Comparison of ENCODE assay signal across 8 mouse cellular contexts in genomic region chr5:35728344-35728956, GRCm38 (mm10). TPM values are rescaled to one million over a fixed set of nuclear protein-coding genes. Genes with fewer than 3 reads are reported as not detected.
A peak's percentile ranks its signal among the peaks of the same experiment; 100 is the strongest.
DNase-seq lines count a peak whose midpoint lies in the region; ATAC-seq and TF ChIP-seq lines count a peak whose summit lies in the region.

No protein-coding gene starts in this region.

- H3K4me3 ChIP-seq in kidney, embryonic 14.5 days (ENCODE audit: low read length): peak overlapping the region; percentile 24; the same call in 1 of the 2 replicates
- H3K4me3 ChIP-seq in liver, embryonic 14.5 days (ENCODE audit: insufficient read depth in 1 of 2, low read depth in 2 of 2, low read length in 2 of 2): peak overlapping the region; percentile 1 to 51; a peak in 3 of 4 replicates

- no peak; the same call in 1 of the 2 replicates for ATAC-seq in kidney, embryonic 14.5 days (ENCODE audit: low FRiP score, low TSS enrichment)
- peak; percentile 13 for ATAC-seq in Patski
- ATAC-seq in granulocyte monocyte progenitor cell, adult 5-6 weeks (replicated peaks; ENCODE audit: poor library complexity, severe bottlenecking): peak; percentile 52
- 0 out of 2 replicates have a peak, but pooled peaks have one; percentile 5 for ATAC-seq in liver, embryonic 14.5 days (ENCODE audit: insufficient read depth)

- CTCF ChIA-PET in Patski (lab: Charles Lee): interaction anchor here (0.9 to 1.4 kb wide), 3 partner anchors 18 to 27 kb away, joined by 3 to 7 read pairs (median 6); no protein-coding TSS in a partner anchor

- no peaks in the 10 kb centered on the region for H3K36me3 ChIP-seq in kidney, embryonic 14.5 days (ENCODE audit: control insufficient read depth, insufficient read depth, low read length)
- H3K36me3 ChIP-seq in liver, embryonic 14.5 days (replicated peaks; ENCODE audit: control insufficient read depth, insufficient read depth, low read depth): no peaks in the 10 kb centered on the region

- peak overlapping the region; percentile 91 for H3K27ac ChIP-seq in kidney, embryonic 14.5 days (ENCODE audit: low read depth, low read length)
- H3K27ac ChIP-seq in liver, embryonic 14.5 days: no peak overlapping the region

- TF ChIP-seq CTCF in Patski (IDR thresholded peaks at IDR 0.05): no peak
- no peak for TF ChIP-seq CTCF in liver, embryonic 14.5 days (IDR thresholded peaks at IDR 0.05; ENCODE audit: low read depth)

- H3K9ac ChIP-seq in kidney, embryonic 14.5 days (ENCODE audit: low read depth, low read length): no peak overlapping the region; the same call in 1 of the 2 replicates
- H3K9ac ChIP-seq in liver, embryonic 14.5 days (replicated peaks): no peak overlapping the region

- no peak for TF ChIP-seq EP300 in liver, embryonic 14.5 days (IDR thresholded peaks at IDR 0.05; ENCODE audit: low read depth)

- H3K4me1 ChIP-seq in kidney, embryonic 14.5 days (ENCODE audit: control insufficient read depth, insufficient read depth, low read length): no peaks in the 10 kb centered on the region; the same call in 1 of the 2 replicates
- H3K4me1 ChIP-seq in liver, embryonic 14.5 days (replicated peaks; ENCODE audit: control insufficient read depth in 2 of 2, insufficient read depth in 2 of 2, low read length in 1 of 2): 0 out of 4 replicates have a peak, but pooled peaks cover 0 to 7% of the 10 kb centered on the region in 2 experiments

- H3K4me2 ChIP-seq in kidney, embryonic 14.5 days (replicated peaks; ENCODE audit: low read depth, low read length): peak overlapping the region; percentile 24
- H3K4me2 ChIP-seq in liver, embryonic 14.5 days (ENCODE audit: low read depth): peak overlapping the region; percentile 38

- DNase-seq in kidney, postnatal 10 days: no peak
- no peak for DNase-seq in Patski (ENCODE audit: low read depth, low spot score)
- DNase-seq in liver, embryonic 14.5 days (ENCODE audit: low read depth in 3 of 3, low spot score in 3 of 3): no peak
- DNase-seq in right cerebral cortex, postnatal 36 days (ENCODE audit: low spot score in 2 of 2): no peak
- DNase-seq in cerebellum, adult 11-12 months: no peak
- no peak for DNase-seq in right cerebral cortex, adult 2 months (ENCODE audit: low spot score in 2 of 2)

- 84% methylated on average over 12 of the region's 12 CpGs for WGBS in kidney, embryonic 14.5 days
- 37% methylated on average over 12 of the region's 12 CpGs for WGBS in liver, embryonic 14.5 days (ENCODE audit: insufficient replicate concordance)

- POLR2A ChIA-PET in Patski (lab: Charles Lee): interaction anchor here (1.0 kb wide), 2 partner anchors 72 to 151 kb away, joined by 3 to 4 read pairs; no protein-coding TSS in a partner anchor

- no peaks in the 10 kb centered on the region for H3K9me3 ChIP-seq in kidney, embryonic 14.5 days (ENCODE audit: control insufficient read depth, low read length)
- H3K9me3 ChIP-seq in liver, embryonic 14.5 days (ENCODE audit: control insufficient read depth, low read length): no peaks in the 10 kb centered on the region

- H3K27me3 ChIP-seq in kidney, embryonic 14.5 days (ENCODE audit: control insufficient read depth, insufficient read depth, low read length): no peaks in the 10 kb centered on the region
- H3K27me3 ChIP-seq in Patski: no peaks in the 10 kb centered on the region
- H3K27me3 ChIP-seq in liver, embryonic 14.5 days (ENCODE audit: control insufficient read depth, insufficient read depth, low read length): no peaks in the 10 kb centered on the region

- in situ Hi-C loops in Patski (cut with MboI; ENCODE audit: low pct_unique_long_range_greater_than_20kb): no loop called here

RNA-seq across cellular contexts. Expression of gene Sh3tc1, which starts 11.3 kb away (rescaled TPM):
- 4.2 and 11.3 TPM in 2 replicates for polyA plus RNA-seq in kidney, embryonic 14.5 days (2014; fragmentation: Nextera tagmentation; extraction: Ambion mirVana)
- 25.1 TPM for polyA plus RNA-seq in Patski (2021)
- total RNA-seq in granulocyte monocyte progenitor cell, adult 5-6 weeks (2014; fragmentation: Nextera tagmentation): 3.9 and 26.5 TPM in 2 replicates
- 3.9 and 5.1 TPM in 2 replicates for total RNA-seq in granulocyte monocyte progenitor cell, adult 5-6 weeks (2017)
- 0.93 and 0.98 TPM in 2 replicates for polyA plus RNA-seq in liver, embryonic 14.5 days (2012; rRNA removed)
- 1.5 and 1.8 TPM in 2 replicates for polyA plus RNA-seq in liver, embryonic 14.5 days (2014; fragmentation: Nextera tagmentation; extraction: Ambion mirVana)

RNA-seq across cellular contexts. Expression of gene Ablim2, which starts 29.2 kb away (rescaled TPM):
- 0.30 and 2.5 TPM in 2 replicates for polyA plus RNA-seq in kidney, embryonic 14.5 days (2014; fragmentation: Nextera tagmentation; extraction: Ambion mirVana)
- polyA plus RNA-seq in Patski (2021): 0.98 TPM
- 1.6 TPM in 1 of 2 replicates, not detected in the other for total RNA-seq in granulocyte monocyte progenitor cell, adult 5-6 weeks (2014; fragmentation: Nextera tagmentation)
- total RNA-seq in granulocyte monocyte progenitor cell, adult 5-6 weeks (2017): 0.22 TPM in 1 of 2 replicates, not detected in the other
- polyA plus RNA-seq in liver, embryonic 14.5 days (2012; rRNA removed): 0.10 and 0.16 TPM in 2 replicates
- polyA plus RNA-seq in liver, embryonic 14.5 days (2014; fragmentation: Nextera tagmentation; extraction: Ambion mirVana): 0.13 TPM in 1 of 2 replicates, not detected in the other

RNA-seq across cellular contexts. Expression of gene Htra3, which starts 48.9 kb away (rescaled TPM):
- polyA plus RNA-seq in kidney, embryonic 14.5 days (2014; fragmentation: Nextera tagmentation; extraction: Ambion mirVana): 7.0 and 8.6 TPM in 2 replicates
- 0.36 TPM for polyA plus RNA-seq in Patski (2021)
- not detected in 2 replicates for total RNA-seq in granulocyte monocyte progenitor cell, adult 5-6 weeks (2014; fragmentation: Nextera tagmentation)
- total RNA-seq in granulocyte monocyte progenitor cell, adult 5-6 weeks (2017): not detected in 2 replicates
- 0.46 and 0.80 TPM in 2 replicates for polyA plus RNA-seq in liver, embryonic 14.5 days (2012; rRNA removed)
- 0.99 and 1.5 TPM in 2 replicates for polyA plus RNA-seq in liver, embryonic 14.5 days (2014; fragmentation: Nextera tagmentation; extraction: Ambion mirVana)
